Mouse (Mus musculus) spleen, adult 18-20 months (tissue): ENCODE results near the gene C1qtnf7.

Experiments used
- DNase-seq, 2 experiments: peaks; one replicate each; pipeline ENCODE4 v3.0.0; 2022; ENCODE audit warnings: mixed read lengths in 2 of 2

The C1qtnf7 gene

GRCm38 (mm10) chr5:43515401-43515976, at the start of gene C1qtnf7:
Gene C1qtnf7 (plus strand): TSS chr5:43515538.
- no peak for DNase-seq

DNA sequence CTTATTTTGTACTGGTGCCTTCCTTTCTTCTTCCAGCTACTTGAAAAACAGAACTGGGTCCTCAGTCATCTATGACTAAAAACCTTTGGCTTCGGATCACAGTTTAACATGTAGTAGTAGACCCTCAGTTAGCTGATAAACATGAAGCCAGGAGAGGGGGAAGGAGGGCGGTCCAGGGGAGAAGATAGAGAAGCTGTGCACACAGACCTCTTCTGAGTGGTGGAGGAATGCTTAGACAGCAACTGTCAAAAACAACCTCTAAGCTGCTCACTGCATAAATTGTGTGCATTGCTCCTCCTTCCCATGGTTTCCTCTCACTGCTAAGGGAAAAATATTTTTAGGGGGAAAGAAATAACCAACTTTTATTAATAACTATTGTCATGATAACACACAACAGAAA, 48.6 kb upstream of the C1qtnf7 start:
- no peak for DNase-seq

DNA sequence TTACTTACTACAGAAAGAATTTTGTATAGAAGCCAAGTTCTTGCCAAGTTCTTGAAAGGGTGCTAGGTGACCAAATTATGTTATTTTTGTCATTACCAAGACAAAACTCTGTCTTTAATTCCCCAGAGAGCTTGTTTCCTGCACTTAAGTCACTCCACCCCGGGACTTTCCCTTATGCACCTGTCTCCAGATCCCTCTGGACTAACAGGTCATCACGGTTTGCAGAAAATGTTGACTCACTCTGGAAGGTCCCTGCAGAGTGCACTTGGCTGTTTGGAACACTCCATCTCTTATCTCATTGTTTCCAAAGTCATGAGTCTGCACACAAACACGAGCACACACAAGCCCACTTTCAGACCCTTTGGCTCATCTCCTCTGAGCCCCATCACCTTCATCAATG, 48.1 kb upstream of the C1qtnf7 start:
- no peak for DNase-seq

- no peak for DNase-seq
Observed at GRCm38 (mm10) chr5:43468937-43469336, 46.4 kb upstream of the C1qtnf7 start.

DNA sequence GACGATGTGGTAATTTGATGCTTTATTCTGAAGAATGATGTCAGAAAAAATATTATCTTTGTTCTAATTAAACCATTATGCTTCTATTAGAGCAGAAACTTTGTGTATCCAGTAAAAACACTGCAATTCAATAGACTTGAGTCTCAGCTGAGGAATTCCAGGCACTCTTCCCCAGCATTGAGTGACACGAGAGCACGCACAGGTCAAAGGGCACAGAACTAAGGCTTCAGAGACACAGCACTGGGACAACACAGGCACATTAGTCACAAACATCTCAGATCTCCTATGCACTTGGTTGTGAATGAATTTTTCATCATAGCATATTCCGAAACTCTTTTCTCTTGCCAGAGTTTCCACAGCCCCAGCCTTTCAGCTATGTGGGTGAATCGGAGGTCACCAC, 37.4 kb upstream of the C1qtnf7 start:
- no peak for DNase-seq

- DNase-seq, result no peak
Observed at GRCm38 (mm10) chr5:43480046-43480445, 35.3 kb upstream of the C1qtnf7 start.

DNA sequence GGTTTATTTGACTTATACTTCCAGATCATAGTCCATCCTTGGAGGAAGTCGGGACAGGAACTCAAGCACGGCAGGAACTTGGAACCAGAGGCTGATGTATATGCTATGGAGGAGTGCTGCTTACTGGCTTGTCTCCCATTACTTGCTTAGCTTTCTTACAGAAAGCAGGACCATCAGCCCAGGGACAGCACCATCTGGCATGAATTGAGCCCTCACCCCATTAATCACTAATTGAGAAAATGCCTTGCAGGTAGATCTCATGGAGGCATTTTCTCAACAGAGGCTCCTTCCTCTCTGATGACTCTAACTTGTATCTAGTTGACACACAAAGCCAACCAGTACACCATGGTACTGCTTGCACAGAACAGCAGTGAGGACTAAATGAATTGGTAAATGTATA, 34.6 kb upstream of the C1qtnf7 start:
- no peak for DNase-seq

GRCm38 (mm10) chr5:43481824-43482223, 33.5 kb upstream of the C1qtnf7 start:
- DNase-seq, result no peak

DNA sequence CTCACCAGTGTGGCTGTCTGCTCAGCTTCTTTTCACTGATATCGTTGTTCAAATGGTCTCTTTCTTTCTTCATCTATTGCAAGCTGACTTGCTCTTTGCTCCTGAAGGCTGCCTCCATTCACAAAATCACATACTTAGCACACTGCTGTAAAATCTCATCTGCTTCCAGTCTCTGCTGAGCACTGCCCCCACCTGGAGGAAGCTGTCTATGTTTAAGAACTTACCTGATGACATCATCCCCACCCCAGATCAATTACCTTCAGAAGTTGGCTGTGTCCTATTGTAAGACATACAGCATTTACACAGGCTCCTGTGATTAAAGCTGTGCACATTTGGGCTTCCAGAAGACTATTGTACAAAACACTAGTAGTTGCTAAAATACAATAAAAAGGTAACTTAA, 13.5 kb upstream of the C1qtnf7 start:
- DNase-seq, result no peak

GRCm38 (mm10) chr5:43504243-43504786, 11.0 kb upstream of the C1qtnf7 start:
- DNase-seq, result no peak

GRCm38 (mm10) chr5:43508470-43508869, 6.9 kb upstream of the C1qtnf7 start:
- DNase-seq, result no peak

- DNase-seq, result no peak
Observed at GRCm38 (mm10) chr5:43508892-43509291, 6.4 kb upstream of the C1qtnf7 start.

DNA sequence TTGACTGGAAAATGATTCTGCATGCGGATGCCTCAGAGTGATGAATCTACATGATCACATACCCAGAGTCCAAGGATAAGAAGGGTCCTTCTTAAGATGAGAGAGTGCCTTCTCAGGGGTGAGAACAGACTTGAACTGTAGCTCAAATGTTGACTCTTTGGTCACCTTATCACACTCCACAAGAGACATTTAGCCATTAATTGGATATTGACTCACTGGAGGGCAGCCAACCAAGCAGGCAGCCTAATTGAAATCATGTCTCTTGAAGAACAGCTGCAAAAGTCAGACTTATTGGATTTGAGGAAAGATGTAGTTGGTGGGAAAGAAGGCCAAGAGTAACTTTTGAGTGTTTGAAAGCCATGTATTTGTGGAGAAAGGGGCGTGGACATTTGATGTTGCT, 4.2 kb upstream of the C1qtnf7 start:
- no peak for DNase-seq

GRCm38 (mm10) chr5:43516491-43516890, 1.2 kb downstream of the C1qtnf7 start:
- no peak for DNase-seq

- no peak for DNase-seq
Observed at GRCm38 (mm10) chr5:43517313-43517712, 2.0 kb downstream of the C1qtnf7 start.

GRCm38 (mm10) chr5:43519905-43520304, 4.6 kb downstream of the C1qtnf7 start:
- no peak for DNase-seq

GRCm38 (mm10) chr5:43521369-43521768, 6.0 kb downstream of the C1qtnf7 start:
- DNase-seq, result no peak

DNA sequence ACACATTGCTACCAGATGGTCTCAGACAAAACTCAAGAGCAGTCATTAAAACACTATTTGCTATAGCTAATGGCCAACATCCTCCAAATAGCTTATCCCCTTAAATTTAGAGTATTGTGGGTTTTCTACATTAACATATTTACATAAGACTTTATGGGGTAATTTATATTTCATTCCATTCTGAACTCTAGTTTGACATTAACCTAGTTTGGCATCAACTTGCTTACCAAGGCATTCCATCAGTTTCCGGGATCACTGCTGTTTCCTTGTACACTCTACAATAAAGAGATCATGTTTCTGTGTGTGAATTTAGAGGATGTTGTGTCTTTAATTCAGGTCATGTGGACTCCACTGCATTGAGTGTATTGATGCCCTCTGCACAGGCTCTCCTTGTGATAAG, 7.5 kb downstream of the C1qtnf7 start:
- no peak for DNase-seq

GRCm38 (mm10) chr5:43526874-43527584, 11.7 kb downstream of the C1qtnf7 start:
- DNase-seq, result no peak

GRCm38 (mm10) chr5:43530186-43530585, 14.8 kb downstream of the C1qtnf7 start:
- DNase-seq, result no peak

DNA sequence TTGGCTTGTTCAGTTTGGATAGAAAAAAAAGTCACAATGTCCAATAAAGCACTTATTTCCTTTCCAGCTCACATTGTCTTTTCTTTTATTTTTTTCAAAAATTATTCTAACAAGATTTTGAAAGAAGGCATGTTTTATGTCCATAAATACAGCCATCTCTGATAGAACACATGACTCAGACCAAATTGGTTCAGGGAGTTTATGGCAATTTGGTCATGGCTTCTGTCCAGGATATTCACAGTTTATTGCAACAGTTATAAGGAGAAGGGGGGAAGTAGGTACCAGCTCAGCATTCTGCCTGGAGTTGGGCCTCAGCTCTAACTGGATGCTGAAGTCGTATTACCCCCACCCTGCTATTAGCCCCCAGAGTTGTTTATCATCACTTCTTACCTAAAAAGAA, 15.5 kb downstream of the C1qtnf7 start:
- no peak for DNase-seq

DNA sequence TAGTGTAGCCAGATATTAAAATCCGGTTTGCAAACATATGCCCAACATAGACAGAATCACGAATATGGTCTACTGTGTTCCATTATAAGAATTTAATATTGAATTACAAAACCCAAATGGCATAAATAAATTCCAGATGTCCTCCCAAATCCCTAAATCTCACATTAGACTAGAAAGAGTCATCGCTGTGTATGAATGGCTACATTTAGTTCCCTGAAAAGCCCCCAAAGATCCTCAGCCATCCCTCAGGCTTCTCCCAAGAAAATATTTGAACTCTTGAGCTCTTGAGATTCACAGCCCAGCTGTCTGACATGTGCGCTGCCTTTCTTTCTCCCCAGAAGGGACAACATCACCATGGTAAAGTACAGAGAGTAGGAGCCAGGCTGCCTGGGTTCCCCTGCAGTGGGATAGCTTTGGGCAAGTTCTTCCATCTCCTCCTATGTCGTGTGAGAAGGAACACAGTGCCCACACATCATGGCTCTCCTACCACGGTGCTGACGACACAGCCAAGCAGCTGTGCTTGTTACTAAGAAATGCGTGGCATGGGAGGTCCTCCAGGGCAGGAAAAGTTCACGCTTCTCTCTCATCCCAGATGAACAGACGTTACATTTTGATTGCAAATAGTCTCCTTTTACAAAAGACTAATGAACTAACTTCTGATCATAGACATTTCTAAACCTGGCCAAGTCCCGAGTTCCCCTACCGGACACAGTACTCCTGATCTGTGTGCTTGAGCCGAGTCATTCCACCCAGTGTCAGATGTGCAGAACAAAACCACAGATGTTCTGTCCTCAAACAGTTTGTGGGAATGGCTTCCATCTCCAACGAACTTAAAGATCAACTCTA, 23.2 kb downstream of the C1qtnf7 start:
- DNase-seq, result no peak

GRCm38 (mm10) chr5:43539168-43539516, 23.8 kb downstream of the C1qtnf7 start:
- DNase-seq, result no peak

GRCm38 (mm10) chr5:43539871-43540270, 24.5 kb downstream of the C1qtnf7 start:
- no peak for DNase-seq
